Mouse (Mus musculus): ENCODE data around the gene Rpp25l. TPM values are rescaled to one million over a fixed set of nuclear protein-coding genes. Genes with fewer than 3 reads are reported as not detected.

Gene Rpp25l
- polyA plus RNA-seq, 1 experiment from 2014 or later, result 71.2 TPM

DNA sequence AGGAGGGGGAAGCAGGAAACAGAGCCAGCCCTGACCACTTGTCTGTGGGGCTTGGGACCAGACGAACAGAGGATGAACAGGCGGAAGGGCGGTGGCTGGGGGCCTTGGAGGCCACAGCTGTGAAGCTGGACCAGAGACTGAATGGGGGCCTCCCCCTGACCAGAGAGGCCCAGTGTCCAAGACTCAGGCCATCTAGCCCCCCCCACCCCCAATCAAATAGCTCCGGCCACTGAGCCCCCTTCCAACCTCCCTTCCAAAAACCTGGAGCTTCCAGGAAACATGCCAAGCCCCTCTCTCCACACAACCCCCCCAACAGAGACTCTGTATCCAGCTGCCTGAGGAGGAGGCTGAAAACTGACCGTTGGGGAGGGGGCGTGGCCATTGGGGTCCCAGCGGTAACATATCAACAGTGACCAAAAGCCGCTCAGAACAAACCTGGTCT lies 40.8 kb downstream of the Rpp25l start:
- ATAC-seq (replicated peaks; ENCODE audit: low FRiP score) (no peak), DNase-seq (ENCODE audit: low spot score) (no peak)
- Histone ChIP-seq H3K36me3 (ENCODE audit: control insufficient read depth, insufficient read depth, low read length) (no peaks in the 10 kb centered on the region), H3K27me3 (replicated peaks; ENCODE audit: control insufficient read depth, insufficient read depth, low read length) (peaks cover 39% of the 10 kb centered on the region), H3K4me3 (ENCODE audit: low read depth, low read length) (no peak overlapping the region), H3K4me2 (no peak overlapping the region), H3K9me3 (ENCODE audit: control insufficient read depth, low read length) (no peaks in the 10 kb centered on the region), H3K27ac (ENCODE audit: low read depth, low read length) (no peak overlapping the region), H3K9ac (ENCODE audit: low read depth, low read length) (no peak overlapping the region), H3K4me1 (replicated peaks; ENCODE audit: control insufficient read depth, insufficient read depth, low read length) (peaks cover 17% of the 10 kb centered on the region)
- WGBS, result 29% methylated on average over 8 of the region's 8 CpGs

DNA sequence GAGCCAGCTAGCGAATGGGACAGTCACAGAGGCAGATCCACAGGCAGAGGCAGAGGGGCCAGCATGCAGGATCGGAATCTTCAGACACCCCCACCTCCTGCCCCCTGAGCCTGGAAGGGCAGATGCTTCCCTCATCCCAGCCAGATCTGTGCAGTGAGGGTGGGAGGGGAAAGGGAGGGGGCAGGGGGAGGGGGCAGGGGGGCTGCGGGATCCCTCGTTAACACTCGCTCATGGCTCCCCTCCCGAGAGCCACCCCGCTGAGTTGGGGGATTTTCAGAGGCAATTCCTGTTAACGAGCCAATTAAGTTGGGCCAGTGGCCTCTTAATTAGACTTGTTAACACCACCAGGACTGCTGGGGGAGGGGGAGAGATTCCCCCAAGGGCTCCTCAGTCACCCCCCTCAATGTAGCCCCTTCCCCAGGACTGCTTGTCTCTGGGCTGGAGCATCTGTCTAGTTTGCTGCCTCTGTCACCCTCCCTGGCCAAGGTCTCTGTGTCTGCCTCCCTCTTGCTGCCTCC lies 41.3 kb downstream of the Rpp25l start:
- no peak overlapping the region for H3K27ac ChIP-seq (ENCODE audit: low read depth, low read length)
- no peaks in the 10 kb centered on the region for H3K9me3 ChIP-seq (ENCODE audit: control insufficient read depth, low read length)
- ATAC-seq (replicated peaks; ENCODE audit: low FRiP score), result no peak
- peaks cover 39% of the 10 kb centered on the region for H3K27me3 ChIP-seq (replicated peaks; ENCODE audit: control insufficient read depth, insufficient read depth, low read length)
- peaks cover 17% of the 10 kb centered on the region for H3K4me1 ChIP-seq (replicated peaks; ENCODE audit: control insufficient read depth, insufficient read depth, low read length)
- no peak overlapping the region for H3K4me2 ChIP-seq
- H3K36me3 ChIP-seq (ENCODE audit: control insufficient read depth, insufficient read depth, low read length), result no peaks in the 10 kb centered on the region
- no peak overlapping the region for H3K9ac ChIP-seq (ENCODE audit: low read depth, low read length)
- no peak overlapping the region for H3K4me3 ChIP-seq (ENCODE audit: low read depth, low read length)
- DNase-seq (ENCODE audit: low spot score), result no peak
- WGBS, result 18% methylated on average over 8 of the region's 8 CpGs

DNA sequence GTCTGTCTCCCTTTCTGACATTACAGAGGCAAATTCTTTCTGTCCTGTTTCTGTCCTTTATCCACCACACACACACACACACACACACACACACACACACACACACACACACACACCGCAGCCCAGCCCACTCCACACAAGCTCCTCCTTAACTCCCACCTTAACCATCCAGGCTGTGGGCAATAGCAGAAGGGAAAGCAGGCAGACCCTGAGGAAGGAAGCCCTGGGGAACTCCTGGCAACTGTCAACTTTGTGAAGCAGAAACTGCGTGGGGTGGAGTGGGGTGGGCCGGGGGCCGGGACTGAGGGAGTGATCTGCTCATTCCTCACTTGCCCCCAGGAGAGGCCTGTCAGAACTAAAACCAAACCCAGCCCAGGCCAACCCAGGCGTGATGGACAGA lies 41.8 kb downstream of the Rpp25l start:
- 46% methylated on average over 5 of the region's 5 CpGs for WGBS
- H3K4me3 ChIP-seq (ENCODE audit: low read depth, low read length), result no peak overlapping the region
- peaks cover 16% of the 10 kb centered on the region for H3K4me1 ChIP-seq (replicated peaks; ENCODE audit: control insufficient read depth, insufficient read depth, low read length)
- no peak overlapping the region for H3K27ac ChIP-seq (ENCODE audit: low read depth, low read length)
- H3K4me2 ChIP-seq, result no peak overlapping the region
- peaks cover 36% of the 10 kb centered on the region for H3K27me3 ChIP-seq (replicated peaks; ENCODE audit: control insufficient read depth, insufficient read depth, low read length)
- H3K9ac ChIP-seq (ENCODE audit: low read depth, low read length), result no peak overlapping the region
- DNase-seq (ENCODE audit: low spot score) (no peak), ATAC-seq (replicated peaks; ENCODE audit: low FRiP score) (no peak)
- no peaks in the 10 kb centered on the region for H3K36me3 ChIP-seq (ENCODE audit: control insufficient read depth, insufficient read depth, low read length)
- no peaks in the 10 kb centered on the region for H3K9me3 ChIP-seq (ENCODE audit: control insufficient read depth, low read length)

DNA sequence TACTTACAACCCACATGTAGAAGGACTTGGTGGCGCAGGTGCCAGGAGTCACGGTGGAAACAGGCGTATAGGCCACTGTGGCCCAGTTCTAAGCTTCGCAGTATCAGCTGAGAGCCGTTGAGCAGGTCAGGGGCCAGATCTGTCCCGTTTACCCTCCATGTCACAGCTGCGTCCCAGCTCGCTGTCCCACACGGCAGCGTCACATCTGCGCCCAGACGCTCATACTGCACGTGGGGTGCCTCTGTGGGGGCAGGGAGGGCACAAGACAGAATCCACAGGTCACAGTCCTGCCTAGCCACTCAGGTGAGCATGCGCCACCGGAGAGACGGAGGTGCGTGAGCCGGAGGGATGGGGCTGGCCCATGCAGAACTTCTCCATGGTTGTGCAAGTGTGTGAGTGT lies 42.5 kb downstream of the Rpp25l start:
- DNase-seq (ENCODE audit: low spot score) (no peak), ATAC-seq (replicated peaks; ENCODE audit: low FRiP score) (no peak)
- no peak overlapping the region for H3K4me3 ChIP-seq (ENCODE audit: low read depth, low read length)
- H3K27ac ChIP-seq (ENCODE audit: low read depth, low read length), result no peak overlapping the region
- peaks cover 33% of the 10 kb centered on the region for H3K27me3 ChIP-seq (replicated peaks; ENCODE audit: control insufficient read depth, insufficient read depth, low read length)
- H3K9ac ChIP-seq (ENCODE audit: low read depth, low read length), result no peak overlapping the region
- H3K4me1 ChIP-seq (replicated peaks; ENCODE audit: control insufficient read depth, insufficient read depth, low read length), result peaks cover 10% of the 10 kb centered on the region; the same call in 1 of the 2 replicates
- no peak overlapping the region for H3K4me2 ChIP-seq
- no peaks in the 10 kb centered on the region for H3K9me3 ChIP-seq (ENCODE audit: control insufficient read depth, low read length)
- 80% methylated on average over 18 of the region's 18 CpGs for WGBS
- no peaks in the 10 kb centered on the region for H3K36me3 ChIP-seq (ENCODE audit: control insufficient read depth, insufficient read depth, low read length)

DNA sequence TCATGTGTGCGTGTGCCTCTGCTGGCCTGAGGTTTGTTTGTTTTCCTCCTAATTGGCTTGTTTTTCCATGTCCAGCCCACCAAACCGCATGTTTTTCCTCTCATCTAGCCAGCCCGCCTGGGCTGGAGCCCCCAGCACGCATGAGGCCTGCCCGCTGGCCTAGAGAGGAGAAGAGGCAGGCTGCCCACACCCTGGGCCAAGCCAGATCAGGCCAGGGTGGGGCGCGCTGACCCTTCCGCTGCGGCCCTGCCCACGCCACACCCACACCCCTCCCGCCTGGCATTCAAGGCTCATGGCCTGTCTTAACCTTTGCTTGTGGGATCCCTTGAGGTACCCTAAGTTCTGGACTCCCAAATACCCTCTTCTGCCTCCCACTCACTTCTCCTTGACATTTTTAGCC lies 46.7 kb downstream of the Rpp25l start:
- H3K27ac ChIP-seq (ENCODE audit: low read depth, low read length), result no peak overlapping the region
- 75% methylated on average over 11 of the region's 11 CpGs for WGBS
- H3K4me1 ChIP-seq (replicated peaks; ENCODE audit: control insufficient read depth, insufficient read depth, low read length), result peaks cover 20% of the 10 kb centered on the region

DNA sequence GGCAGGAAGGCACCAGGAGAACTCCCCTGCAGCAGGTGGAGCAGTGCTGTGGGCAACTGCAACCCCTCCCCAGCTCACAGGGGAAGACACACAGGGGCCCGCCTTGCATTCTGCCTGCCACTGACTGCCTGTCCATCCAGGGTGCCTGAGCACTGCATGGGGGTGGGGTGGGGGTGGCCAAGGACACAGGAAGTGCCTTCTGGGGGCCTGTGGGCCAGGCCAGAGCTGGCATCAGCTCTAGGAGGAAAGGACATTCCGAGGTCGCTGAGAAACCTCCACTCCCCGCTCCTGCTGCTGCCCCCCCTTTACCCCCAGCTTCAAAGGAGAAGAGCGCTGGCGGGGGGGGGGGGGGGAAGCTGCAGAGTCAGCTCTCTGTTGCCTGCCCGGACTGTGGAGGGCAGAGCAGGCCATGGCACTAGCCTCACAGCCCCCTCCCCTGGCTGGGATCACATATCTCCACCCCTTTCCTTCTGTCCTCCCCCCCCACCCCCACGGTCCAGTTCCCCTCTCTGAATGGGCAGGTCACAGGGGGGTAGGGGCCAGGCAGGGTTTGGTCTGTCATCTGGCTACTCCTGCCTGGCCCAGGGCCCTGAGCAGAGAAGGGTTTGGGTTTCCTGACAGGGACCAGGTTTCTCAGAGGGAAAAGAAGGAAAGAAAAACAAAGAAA lies 48.2 kb downstream of the Rpp25l start:
- WGBS, result 6% methylated on average over 6 of the region's 8 CpGs

More for the DNA sequence above, 46.7 kb downstream of the Rpp25l start:
- Histone ChIP-seq H3K9ac (ENCODE audit: low read depth, low read length) (no peak overlapping the region), H3K4me3 (ENCODE audit: low read depth, low read length) (no peak overlapping the region), H3K9me3 (ENCODE audit: control insufficient read depth, low read length) (no peaks in the 10 kb centered on the region), H3K36me3 (ENCODE audit: control insufficient read depth, insufficient read depth, low read length) (no peaks in the 10 kb centered on the region), H3K4me2 (no peak overlapping the region), H3K27me3 (replicated peaks; ENCODE audit: control insufficient read depth, insufficient read depth, low read length) (peaks cover 11% of the 10 kb centered on the region)
- DNase-seq (ENCODE audit: low spot score) (no peak), ATAC-seq (replicated peaks; ENCODE audit: low FRiP score) (no peak)

DNA sequence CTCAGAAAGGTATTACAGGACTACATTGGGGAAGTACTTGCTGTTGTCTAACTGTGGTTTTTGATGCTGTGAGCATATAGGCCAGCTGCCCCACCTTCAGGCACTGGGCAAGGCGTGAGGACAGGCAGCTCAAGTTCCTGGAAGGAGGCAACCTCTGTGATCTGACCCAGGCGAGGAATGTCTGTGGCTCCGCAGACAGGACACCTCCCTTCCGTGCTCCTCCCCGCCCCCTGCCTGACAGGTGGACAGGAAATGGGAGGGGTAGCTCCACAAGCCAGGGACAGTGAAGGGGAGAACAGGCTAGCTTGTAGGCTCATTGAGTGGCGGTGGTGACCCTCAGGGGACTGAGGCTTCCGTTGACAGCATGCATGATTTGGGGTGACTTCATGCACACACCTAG lies 48.8 kb downstream of the Rpp25l start:
- DNase-seq (ENCODE audit: low spot score), result no peak
- H3K4me1 ChIP-seq (replicated peaks; ENCODE audit: control insufficient read depth, insufficient read depth, low read length), result peaks cover 26% of the 10 kb centered on the region
- no peaks in the 10 kb centered on the region for H3K9me3 ChIP-seq (ENCODE audit: control insufficient read depth, low read length)
- no peak for ATAC-seq (replicated peaks; ENCODE audit: low FRiP score)
- H3K27me3 ChIP-seq (replicated peaks; ENCODE audit: control insufficient read depth, insufficient read depth, low read length), result peaks cover 8% of the 10 kb centered on the region
- H3K27ac ChIP-seq (ENCODE audit: low read depth, low read length), result no peak overlapping the region
- no peaks in the 10 kb centered on the region for H3K36me3 ChIP-seq (ENCODE audit: control insufficient read depth, insufficient read depth, low read length)
- no peak overlapping the region for H3K9ac ChIP-seq (ENCODE audit: low read depth, low read length)
- no peak overlapping the region for H3K4me2 ChIP-seq
- no peak overlapping the region for H3K4me3 ChIP-seq (ENCODE audit: low read depth, low read length)
- 16% methylated on average over 7 of the region's 7 CpGs for WGBS

More for the DNA sequence above, 48.2 kb downstream of the Rpp25l start:
- no peak overlapping the region for H3K27ac ChIP-seq (ENCODE audit: low read depth, low read length)
- no peak overlapping the region for H3K9ac ChIP-seq (ENCODE audit: low read depth, low read length)
- ATAC-seq (replicated peaks; ENCODE audit: low FRiP score), result no peak; the same call in 1 of the 2 replicates
- H3K4me2 ChIP-seq, result no peak overlapping the region
- no peak overlapping the region for H3K4me3 ChIP-seq (ENCODE audit: low read depth, low read length)
- H3K36me3 ChIP-seq (ENCODE audit: control insufficient read depth, insufficient read depth, low read length), result no peaks in the 10 kb centered on the region
- no peaks in the 10 kb centered on the region for H3K9me3 ChIP-seq (ENCODE audit: control insufficient read depth, low read length)
- peaks cover 22% of the 10 kb centered on the region for H3K4me1 ChIP-seq (replicated peaks; ENCODE audit: control insufficient read depth, insufficient read depth, low read length)
- DNase-seq (ENCODE audit: low spot score), result no peak
- H3K27me3 ChIP-seq (replicated peaks; ENCODE audit: control insufficient read depth, insufficient read depth, low read length), result peaks cover 7% of the 10 kb centered on the region

DNA sequence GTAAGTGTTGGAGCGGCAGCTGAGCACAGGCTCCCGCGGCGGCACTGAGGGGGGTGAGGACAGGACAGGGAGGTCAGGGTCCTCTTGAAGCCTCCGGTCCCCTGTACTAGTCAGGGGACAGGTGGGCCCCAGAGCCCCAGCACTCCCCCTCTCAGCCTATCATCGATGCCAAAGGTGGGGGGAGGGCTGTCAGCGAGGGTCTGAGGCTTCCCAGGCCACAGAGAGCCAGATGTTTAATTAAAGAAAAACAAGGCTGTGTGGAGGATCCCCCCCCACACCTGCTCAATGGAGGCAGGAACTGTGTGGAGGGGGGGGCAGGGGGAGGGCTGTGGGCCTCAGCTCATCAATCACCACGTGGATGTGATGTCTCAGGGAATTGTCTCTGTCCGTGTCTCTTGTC lies 49.7 kb downstream of the Rpp25l start:
- Histone ChIP-seq H3K9ac (ENCODE audit: low read depth, low read length) (no peak overlapping the region), H3K36me3 (ENCODE audit: control insufficient read depth, insufficient read depth, low read length) (no peaks in the 10 kb centered on the region), H3K4me2 (no peak overlapping the region), H3K4me1 (replicated peaks; ENCODE audit: control insufficient read depth, insufficient read depth, low read length) (peaks cover 27% of the 10 kb centered on the region), H3K27ac (ENCODE audit: low read depth, low read length) (no peak overlapping the region), H3K4me3 (ENCODE audit: low read depth, low read length) (no peak overlapping the region), H3K9me3 (ENCODE audit: control insufficient read depth, low read length) (no peaks in the 10 kb centered on the region), H3K27me3 (replicated peaks; ENCODE audit: control insufficient read depth, insufficient read depth, low read length) (peaks cover 5% of the 10 kb centered on the region)
- ATAC-seq (replicated peaks; ENCODE audit: low FRiP score) (no peak), DNase-seq (ENCODE audit: low spot score) (no peak)
- WGBS, result 40% methylated on average over 9 of the region's 9 CpGs

DNA sequence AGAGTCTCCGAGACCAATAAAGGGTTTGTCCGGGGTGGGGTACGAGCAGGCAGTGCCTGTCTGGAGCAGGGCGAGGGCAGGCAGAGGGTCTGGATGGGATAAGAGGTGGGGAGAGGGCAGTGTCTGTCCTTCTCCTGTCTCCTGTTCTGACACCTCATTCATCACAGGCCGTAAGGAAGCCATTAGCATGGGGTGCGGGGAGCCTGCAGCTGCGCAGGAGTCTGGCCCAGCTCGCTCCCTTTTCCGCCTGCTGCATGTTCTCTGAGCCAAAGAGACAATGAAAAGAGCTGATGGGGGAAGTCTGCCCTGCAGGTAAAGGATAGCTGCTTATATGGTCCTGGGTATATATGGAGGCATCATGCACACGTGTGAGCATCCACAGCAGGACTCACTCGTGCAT lies 50.6 kb downstream of the Rpp25l start:
- Histone ChIP-seq H3K36me3 (ENCODE audit: control insufficient read depth, insufficient read depth, low read length) (no peaks in the 10 kb centered on the region), H3K27me3 (replicated peaks; ENCODE audit: control insufficient read depth, insufficient read depth, low read length) (peaks cover 5% of the 10 kb centered on the region), H3K4me2 (no peak overlapping the region), H3K9ac (ENCODE audit: low read depth, low read length) (no peak overlapping the region), H3K4me1 (replicated peaks; ENCODE audit: control insufficient read depth, insufficient read depth, low read length) (peaks cover 27% of the 10 kb centered on the region), H3K4me3 (ENCODE audit: low read depth, low read length) (no peak overlapping the region), H3K9me3 (ENCODE audit: control insufficient read depth, low read length) (no peaks in the 10 kb centered on the region), H3K27ac (ENCODE audit: low read depth, low read length) (no peak overlapping the region)
- WGBS, result 41% methylated on average over 11 of the region's 11 CpGs
- ATAC-seq (replicated peaks; ENCODE audit: low FRiP score), result no peak
- DNase-seq (ENCODE audit: low spot score), result no peak

Data from liver, embryonic 11.5 days (tissue).